Mouse (Mus musculus) hindbrain, embryonic 16.5 days (tissue): ENCODE data around the gene Diras2. TPM values are rescaled to one million over a fixed set of nuclear protein-coding genes. Genes with fewer than 3 reads are reported as not detected.

Source experiments
- ATAC-seq: fragments of 200-750 bp; cut with Nextera tagmentation; 2 replicates; pipeline ENCODE4 v1.8.0; 2017; ENCODE audit warnings: moderate TSS enrichment, moderate library complexity
- H3K27ac ChIP-seq: fragments of 300-500 bp; sonication (generic); 2 replicates; pipeline ENCODE4 v1.5.1; 2014; ENCODE audit warnings: low read depth, mild to moderate bottlenecking, control low read depth, low read length, moderate library complexity
- H3K27me3 ChIP-seq: fragments of 300-500 bp; sonication (generic); replicated peaks from 2 replicates; pipeline ENCODE4 v1.6.1; 2014; ENCODE audit warnings: low read length; ENCODE audit not compliant: control insufficient read depth, insufficient read depth
- H3K36me3 ChIP-seq: fragments of 300-500 bp; sonication (generic); 2 replicates; pipeline ENCODE4 v1.6.1; 2014; ENCODE audit warnings: mild to moderate bottlenecking, low read length, moderate library complexity, mixed read lengths; ENCODE audit not compliant: control insufficient read depth, insufficient read depth
- H3K4me1 ChIP-seq: fragments of 300-500 bp; sonication (generic); 2 replicates; pipeline ENCODE4 v1.6.1; 2014; ENCODE audit warnings: low read depth, low read length; ENCODE audit not compliant: control insufficient read depth, insufficient read depth
- H3K4me2 ChIP-seq: fragments of 300-500 bp; sonication (generic); 2 replicates; pipeline ENCODE4 v1.6.1; 2014; ENCODE audit warnings: mild to moderate bottlenecking, low read length, control low read depth, moderate library complexity
- H3K4me3 ChIP-seq: fragments of 300-500 bp; sonication (generic); 2 replicates; pipeline ENCODE4 v1.5.1; 2014; ENCODE audit warnings: mild to moderate bottlenecking, low read length, control low read depth, moderate library complexity
- H3K9ac ChIP-seq: fragments of 300-500 bp; sonication (generic); 2 replicates; pipeline ENCODE4 v1.6.1; 2014; ENCODE audit warnings: low read depth, mild to moderate bottlenecking, control low read depth, low read length, moderate library complexity
- H3K9me3 ChIP-seq: fragments of 300-500 bp; sonication (generic); 2 replicates; pipeline ENCODE4 v1.6.1; 2014; ENCODE audit warnings: mild to moderate bottlenecking, low read length, moderate library complexity; ENCODE audit not compliant: control insufficient read depth
- WGBS: fragments of 180-500 bp; shearing (Covaris S2); extraction: QIAGEN DNeasy Blood & Tissue Kit; methylation state at CpG from one replicate; pipeline ENCODE4 v1.1.7; 2014; 5-methylcytosine and 5-hydroxymethylcytosine counted together
- polyA plus RNA-seq: library from polyadenylated mRNA; unstranded; fragments of >200 nt; fragmentation: Nextera tagmentation; extraction: Ambion mirVana; gene quantifications from 2 replicates; pipeline ENCODE4 v1.2.1, GENCODE M21; 2015

Diras2 gene
- polyA plus RNA-seq, 1 experiment from 2014 or later: 7.9 TPM

DNA sequence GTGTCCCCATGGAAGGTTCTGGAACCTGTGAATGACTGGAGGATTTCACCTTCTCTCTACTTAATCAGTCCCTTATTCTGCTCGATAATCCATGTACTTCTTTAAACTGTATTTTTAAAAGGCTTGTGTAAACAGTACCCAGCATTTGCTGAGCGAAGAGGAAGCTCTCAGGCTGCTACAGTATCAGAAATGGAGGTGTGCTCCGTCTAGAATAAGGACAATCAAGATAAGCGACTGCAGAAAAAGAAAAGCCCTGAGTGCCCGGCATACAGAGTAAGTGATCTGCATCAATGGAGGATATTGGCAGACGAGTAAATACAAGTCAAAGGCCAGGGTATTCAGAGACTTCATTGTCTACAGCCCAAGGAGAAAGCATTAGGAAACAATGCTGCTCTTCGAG is 26.3 kb upstream of the Diras2 start:
- Histone ChIP-seq H3K4me1 (peaks cover 8% of the 10 kb centered on the region), H3K9me3 (no peaks in the 10 kb centered on the region), H3K4me3 (no peak overlapping the region), H3K27me3 (no peaks in the 10 kb centered on the region), H3K36me3 (no peaks in the 10 kb centered on the region), H3K27ac (no peak overlapping the region), H3K4me2 (no peak overlapping the region), H3K9ac (no peak overlapping the region)
- 54% methylated on average over 7 of the region's 7 CpGs for WGBS
- ATAC-seq: no peak

DNA sequence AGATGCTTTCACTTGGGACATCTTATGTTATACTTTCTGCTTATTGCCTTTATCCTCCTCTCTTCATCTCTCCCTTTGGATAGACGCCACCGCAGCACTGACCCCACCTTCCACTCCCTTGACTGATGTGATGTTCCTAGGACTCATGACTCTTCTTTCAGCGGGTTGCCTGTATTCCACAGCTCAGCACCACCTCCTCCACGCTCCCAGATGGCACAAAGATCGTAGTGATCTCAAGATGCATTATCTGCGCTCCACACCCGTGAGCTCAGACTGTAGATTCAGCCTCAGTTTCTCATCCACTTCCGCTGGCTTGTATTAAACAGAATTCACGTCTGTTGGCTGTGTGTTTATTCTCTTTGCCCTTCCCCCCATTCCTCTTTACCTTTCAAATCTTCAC is 23.6 kb upstream of the Diras2 start:
- no peaks in the 10 kb centered on the region for H3K4me1 ChIP-seq
- H3K9me3 ChIP-seq: no peaks in the 10 kb centered on the region
- ATAC-seq: no peak
- H3K36me3 ChIP-seq: no peaks in the 10 kb centered on the region
- 87% methylated on average over 9 of the region's 9 CpGs for WGBS
- H3K9ac ChIP-seq: no peak overlapping the region
- no peak overlapping the region for H3K4me2 ChIP-seq
- no peak overlapping the region for H3K4me3 ChIP-seq
- no peaks in the 10 kb centered on the region for H3K27me3 ChIP-seq
- no peak overlapping the region for H3K27ac ChIP-seq

DNA sequence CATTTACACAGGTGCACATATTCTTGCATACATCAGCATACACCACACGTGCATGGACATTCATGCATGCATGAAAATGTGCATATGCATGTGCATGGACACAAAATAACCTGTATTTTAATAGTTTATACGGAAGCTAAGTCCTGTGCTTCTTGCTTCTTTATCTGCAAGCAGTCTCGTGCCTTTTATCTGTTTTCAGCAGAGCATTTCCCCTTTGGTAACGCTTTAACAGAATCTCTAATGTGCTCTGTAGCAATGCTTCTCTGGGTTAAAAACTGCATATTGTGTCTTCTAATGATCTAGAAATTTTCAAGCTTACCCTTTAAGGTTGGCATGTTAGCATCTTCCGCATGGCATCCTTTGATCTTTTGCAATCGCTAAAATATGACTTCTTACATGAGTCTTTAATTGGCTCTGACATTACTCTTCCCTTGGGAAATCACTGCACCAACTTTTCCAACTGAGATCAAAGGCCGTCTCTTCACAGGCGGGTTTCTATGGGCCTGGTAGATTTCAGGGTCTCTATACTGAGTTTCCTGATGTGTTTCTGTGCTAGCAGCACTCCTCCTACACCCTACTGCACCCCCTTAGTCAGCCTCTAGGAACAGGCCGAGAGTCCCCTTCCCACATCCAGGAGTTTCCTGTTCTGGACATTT is 21.9 kb upstream of the Diras2 start:
- Histone ChIP-seq H3K4me2 (no peak overlapping the region), H3K27me3 (no peaks in the 10 kb centered on the region), H3K27ac (no peak overlapping the region), H3K36me3 (no peaks in the 10 kb centered on the region), H3K9ac (no peak overlapping the region), H3K4me3 (no peak overlapping the region), H3K4me1 (no peaks in the 10 kb centered on the region), H3K9me3 (no peaks in the 10 kb centered on the region)
- no peak for ATAC-seq
- 65% methylated on average over 9 of the region's 9 CpGs for WGBS

DNA sequence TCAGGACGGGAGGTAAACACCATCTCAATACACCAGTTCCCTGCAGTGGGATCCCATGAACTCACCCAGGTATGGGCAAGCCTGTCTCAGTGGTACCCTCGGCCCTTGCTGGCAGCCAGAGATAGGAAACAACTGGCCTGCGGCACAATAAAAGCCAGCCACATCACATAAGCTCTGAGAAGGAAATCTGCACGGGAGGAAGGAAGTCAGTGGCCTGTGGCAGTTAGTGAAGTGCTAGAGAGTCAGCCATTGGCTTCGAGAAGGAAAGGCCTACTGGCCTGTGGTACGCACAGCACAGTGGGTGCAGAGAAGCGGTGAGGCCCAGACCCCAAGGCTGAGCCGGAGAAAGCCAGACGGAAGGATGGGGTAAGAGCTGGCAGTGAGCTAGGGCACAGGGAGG is 20.2 kb upstream of the Diras2 start:
- no peak for ATAC-seq
- no peaks in the 10 kb centered on the region for H3K27me3 ChIP-seq
- no peak overlapping the region for H3K9ac ChIP-seq
- no peak overlapping the region for H3K27ac ChIP-seq
- H3K36me3 ChIP-seq: no peaks in the 10 kb centered on the region
- H3K4me2 ChIP-seq: no peak overlapping the region
- no peaks in the 10 kb centered on the region for H3K9me3 ChIP-seq
- H3K4me1 ChIP-seq: no peaks in the 10 kb centered on the region
- WGBS: 81% methylated on average over 9 of the region's 9 CpGs
- H3K4me3 ChIP-seq: no peak overlapping the region

DNA sequence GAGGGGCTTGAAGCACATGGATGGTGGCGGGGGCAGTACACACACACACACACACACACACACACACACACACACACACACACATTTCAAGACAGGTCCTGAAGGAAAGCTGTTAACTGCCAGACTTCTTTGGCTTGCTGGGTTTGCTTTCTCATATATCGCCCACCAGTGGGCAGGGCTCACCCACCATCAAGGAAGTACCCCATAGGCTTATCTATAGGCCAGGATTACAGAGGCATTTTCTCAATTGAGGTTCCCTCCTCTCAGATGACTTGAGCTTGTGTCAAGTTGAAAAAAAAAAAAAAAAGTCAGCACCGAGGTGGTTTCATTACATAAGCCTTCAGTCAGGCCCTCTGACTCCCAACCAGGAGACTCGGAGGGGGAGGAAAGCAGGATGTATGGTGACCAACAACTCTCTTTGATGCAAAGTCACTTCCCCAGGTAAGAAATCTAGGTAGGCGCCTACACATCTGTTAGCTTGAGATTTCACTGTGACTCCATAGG is 19.7 kb upstream of the Diras2 start:
- Histone ChIP-seq H3K9me3 (no peaks in the 10 kb centered on the region), H3K4me2 (no peak overlapping the region), H3K27me3 (no peaks in the 10 kb centered on the region), H3K9ac (no peak overlapping the region), H3K27ac (no peak overlapping the region), H3K4me3 (no peak overlapping the region), H3K4me1 (no peaks in the 10 kb centered on the region), H3K36me3 (no peaks in the 10 kb centered on the region)
- no peak for ATAC-seq
- 80% methylated on average over 5 of the region's 5 CpGs for WGBS

DNA sequence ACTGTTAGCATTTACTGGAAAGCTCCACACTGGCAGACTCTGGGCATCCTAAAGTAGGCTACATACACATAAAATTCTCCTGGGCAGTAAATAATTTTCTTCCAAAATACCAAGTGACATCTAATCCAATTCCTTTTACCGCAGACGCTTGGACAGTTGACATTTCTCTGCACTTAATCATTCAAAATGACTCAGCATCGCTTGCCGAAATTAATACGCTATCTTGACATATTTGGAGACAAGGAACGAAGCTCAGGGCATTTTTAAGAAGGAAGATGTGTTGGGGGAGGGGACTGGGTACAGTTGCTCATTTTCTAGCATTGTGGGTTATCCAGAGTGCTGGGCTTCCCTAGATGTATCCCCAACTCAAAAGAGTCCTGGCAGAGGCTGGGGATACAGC is 15.2 kb upstream of the Diras2 start:
- H3K4me2 ChIP-seq: no peak overlapping the region
- no peak overlapping the region for H3K4me3 ChIP-seq
- H3K9ac ChIP-seq: no peak overlapping the region
- 76% methylated on average over 6 of the region's 6 CpGs for WGBS
- H3K9me3 ChIP-seq: no peaks in the 10 kb centered on the region
- no peaks in the 10 kb centered on the region for H3K36me3 ChIP-seq
- no peaks in the 10 kb centered on the region for H3K4me1 ChIP-seq
- H3K27ac ChIP-seq: no peak overlapping the region
- no peaks in the 10 kb centered on the region for H3K27me3 ChIP-seq
- ATAC-seq: no peak

DNA sequence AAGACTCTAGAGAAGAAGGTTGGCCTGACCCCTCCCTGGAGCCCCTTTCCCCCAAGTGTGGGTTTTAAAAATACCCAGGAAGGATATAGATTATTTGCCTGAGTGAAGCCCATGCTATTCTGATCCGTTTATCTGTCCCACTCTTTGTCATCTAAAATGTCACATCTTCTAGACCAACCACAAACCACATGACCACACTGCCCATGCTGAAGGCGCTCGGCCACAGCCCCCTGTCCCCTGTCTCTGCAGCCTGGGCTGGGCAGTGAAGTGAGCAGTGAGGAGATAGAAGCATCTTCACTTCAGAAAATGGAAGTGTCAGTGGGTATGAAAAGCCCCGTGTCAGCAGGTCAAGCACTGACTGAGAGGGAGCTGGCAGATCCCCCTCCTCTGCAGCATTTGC is 11.6 kb upstream of the Diras2 start:
- Histone ChIP-seq H3K36me3 (no peaks in the 10 kb centered on the region), H3K27me3 (no peaks in the 10 kb centered on the region), H3K4me1 (no peaks in the 10 kb centered on the region), H3K9ac (no peak overlapping the region), H3K27ac (no peak overlapping the region), H3K9me3 (no peaks in the 10 kb centered on the region), H3K4me3 (no peak overlapping the region), H3K4me2 (no peak overlapping the region)
- 70% methylated on average over 4 of the region's 4 CpGs for WGBS
- no peak for ATAC-seq

DNA sequence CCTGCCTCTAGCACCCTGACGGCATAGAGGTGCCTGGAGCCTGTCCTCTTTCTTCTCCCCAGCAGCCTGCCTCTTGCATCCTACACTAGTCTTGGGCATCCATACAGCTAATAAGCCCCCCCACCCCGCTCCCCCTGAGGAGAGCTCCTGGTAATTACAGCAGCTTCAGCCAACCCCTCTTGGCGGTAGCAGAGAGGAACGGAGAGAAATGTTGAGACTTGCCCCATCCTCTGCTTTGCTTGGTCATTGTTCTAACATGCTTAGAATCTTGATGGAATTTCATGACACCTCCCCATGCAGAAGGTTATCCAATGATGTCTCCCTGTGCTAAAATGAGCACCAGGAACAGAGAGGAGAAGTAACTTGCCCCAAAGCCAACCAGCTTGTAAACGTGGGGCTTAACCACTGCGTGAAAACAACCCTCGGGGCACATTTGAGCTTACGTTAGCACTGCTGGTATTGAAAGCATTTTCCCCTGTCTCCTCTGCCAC is 11.0 kb upstream of the Diras2 start:
- Histone ChIP-seq H3K4me2 (no peak overlapping the region), H3K9me3 (no peaks in the 10 kb centered on the region), H3K36me3 (no peaks in the 10 kb centered on the region), H3K4me1 (no peaks in the 10 kb centered on the region), H3K9ac (no peak overlapping the region), H3K27ac (no peak overlapping the region), H3K27me3 (no peaks in the 10 kb centered on the region), H3K4me3 (no peak overlapping the region)
- 66% methylated on average over 8 of the region's 8 CpGs for WGBS
- no peak for ATAC-seq

DNA sequence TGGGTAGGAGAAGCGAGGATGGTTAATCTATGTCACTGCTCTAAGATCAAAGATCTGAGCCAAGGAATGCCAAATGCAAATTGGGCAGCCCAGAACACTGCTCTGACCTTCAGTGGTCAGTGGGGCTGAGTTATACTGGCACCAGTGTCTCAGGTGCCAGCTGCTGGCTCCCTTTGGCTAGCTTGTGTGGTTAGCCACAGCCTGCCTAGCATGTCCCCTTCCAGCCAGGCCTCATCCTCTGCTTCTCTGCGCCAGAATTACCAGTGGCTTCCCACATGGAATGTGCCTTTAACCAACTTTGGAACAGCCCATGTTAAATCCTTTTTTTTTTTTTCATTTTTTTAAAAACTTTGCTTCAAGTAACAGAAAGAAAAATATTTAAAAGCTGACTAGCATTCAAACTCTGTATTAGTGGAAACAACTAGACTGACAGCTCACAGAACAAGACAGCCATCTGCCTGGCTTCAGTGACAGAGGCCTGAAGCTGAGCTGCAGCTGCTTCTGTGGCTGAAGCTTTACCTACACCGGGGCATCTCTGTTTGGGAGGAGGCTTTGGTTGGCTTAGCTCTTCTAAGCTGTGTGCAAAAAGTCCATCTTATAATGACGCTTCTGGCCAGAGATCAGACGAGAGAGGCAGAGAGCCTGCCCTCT is 10.4 kb upstream of the Diras2 start:
- Histone ChIP-seq H3K27me3 (no peaks in the 10 kb centered on the region), H3K4me1 (no peaks in the 10 kb centered on the region), H3K9me3 (no peaks in the 10 kb centered on the region), H3K4me2 (no peak overlapping the region), H3K9ac (no peak overlapping the region), H3K4me3 (no peak overlapping the region), H3K27ac (no peak overlapping the region), H3K36me3 (no peaks in the 10 kb centered on the region)
- 72% methylated on average over 5 of the region's 5 CpGs for WGBS
- no peak for ATAC-seq
